Mouse (Mus musculus) intestine, embryonic 15.5 days (tissue): ENCODE measurements around the gene St5. TPM values are rescaled to one million over a fixed set of nuclear protein-coding genes. Genes with fewer than 3 reads are reported as not detected.

Source experiments
- ATAC-seq: fragments of 200-750 bp; cut with Nextera tagmentation; 2 replicates; pipeline ENCODE4 v1.8.0; 2017; ENCODE audit warnings: moderate TSS enrichment, moderate library complexity
- H3K27ac ChIP-seq: fragments of 300-500 bp; sonication (generic); 2 replicates; pipeline ENCODE4 v1.5.1; 2015; ENCODE audit warnings: mild to moderate bottlenecking, inconsistent platforms
- H3K27me3 ChIP-seq: fragments of 300-500 bp; sonication (generic); replicated peaks from 2 replicates; pipeline ENCODE4 v1.6.1; 2015; ENCODE audit warnings: inconsistent platforms
- H3K36me3 ChIP-seq: fragments of 300-500 bp; sonication (generic); 2 replicates; pipeline ENCODE4 v1.6.1; 2015; ENCODE audit warnings: inconsistent platforms
- H3K4me1 ChIP-seq: fragments of 300-500 bp; sonication (generic); replicated peaks from 2 replicates; pipeline ENCODE4 v1.6.1; 2015; ENCODE audit warnings: inconsistent platforms
- H3K4me2 ChIP-seq: fragments of 300-500 bp; sonication (generic); replicated peaks from 2 replicates; pipeline ENCODE4 v1.6.1; 2015; ENCODE audit warnings: mild to moderate bottlenecking, inconsistent platforms
- H3K4me3 ChIP-seq: fragments of 300-500 bp; sonication (generic); replicated peaks from 2 replicates; pipeline ENCODE4 v1.5.1; 2015; ENCODE audit warnings: inconsistent platforms
- H3K9ac ChIP-seq: fragments of 300-500 bp; sonication (generic); 2 replicates; pipeline ENCODE4 v1.6.1; 2015; ENCODE audit warnings: inconsistent platforms
- H3K9me3 ChIP-seq: fragments of 300-500 bp; sonication (generic); 2 replicates; pipeline ENCODE4 v1.6.1; 2016; ENCODE audit warnings: inconsistent platforms
- WGBS: fragments of 180-500 bp; shearing (Covaris S2); methylation state at CpG from one replicate; pipeline ENCODE4 v1.1.7; 2015; 5-methylcytosine and 5-hydroxymethylcytosine counted together
- polyA plus RNA-seq: library from polyadenylated mRNA; unstranded; fragments of >200 nt; fragmentation: Nextera tagmentation; extraction: Ambion mirVana; gene quantifications from 2 replicates; pipeline ENCODE4 v1.2.1, GENCODE M21; 2015

The St5 gene
- polyA plus RNA-seq, 1 experiment from 2014 or later: 64.4 TPM

DNA sequence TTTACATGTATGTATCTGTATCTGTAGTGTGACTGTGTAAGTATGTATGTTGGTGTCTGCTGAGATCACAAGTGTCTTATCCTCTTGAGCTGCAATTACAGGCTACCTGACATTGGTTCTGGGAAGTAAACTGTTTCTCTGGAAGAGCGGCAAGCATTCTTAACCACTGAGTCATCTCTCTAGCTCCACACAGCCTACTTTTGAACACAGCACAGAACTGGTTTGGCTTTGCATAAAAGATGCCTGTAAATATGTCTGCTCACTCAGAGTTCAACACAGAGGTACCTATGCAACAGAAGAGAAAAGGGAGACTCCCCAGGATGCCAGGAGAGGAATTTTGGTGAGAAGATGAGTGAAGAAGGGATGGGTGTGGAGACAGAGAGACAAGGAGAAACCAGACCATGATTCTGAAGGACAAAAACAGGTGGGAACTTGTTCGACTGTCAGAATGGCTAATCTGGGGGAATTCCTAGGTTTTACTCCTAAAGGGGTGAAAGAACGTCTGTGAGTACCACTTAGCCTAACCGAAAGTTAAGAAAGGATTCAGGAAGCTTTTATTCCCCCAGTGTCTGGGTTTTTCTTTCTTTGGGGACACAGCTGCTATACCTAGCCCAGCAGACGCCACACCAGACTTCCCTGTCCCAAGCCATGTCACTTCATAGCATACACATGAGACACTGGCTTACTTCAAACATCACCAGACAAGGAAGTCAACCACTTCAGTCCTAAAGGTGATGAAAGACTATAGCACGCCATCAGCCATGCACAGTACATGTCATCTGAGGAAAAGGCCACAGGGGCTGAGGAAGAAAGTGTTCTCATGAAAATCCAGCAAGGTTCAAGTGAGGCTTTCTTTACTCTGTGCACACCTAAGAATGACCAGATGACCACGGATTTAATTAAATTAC is 73.3 kb downstream of the St5 start:
- Histone ChIP-seq H3K4me2 (no peak overlapping the region), H3K27ac (peak overlapping the region; percentile 56; the same call in 1 of the 2 replicates), H3K4me1 (peaks cover 16% of the 10 kb centered on the region), H3K36me3 (no peaks in the 10 kb centered on the region), H3K9me3 (no peaks in the 10 kb centered on the region), H3K27me3 (no peaks in the 10 kb centered on the region), H3K9ac (no peak overlapping the region), H3K4me3 (no peak overlapping the region)
- 59% methylated on average over 7 of the region's 7 CpGs for WGBS
- peak; percentile 48 for ATAC-seq

DNA sequence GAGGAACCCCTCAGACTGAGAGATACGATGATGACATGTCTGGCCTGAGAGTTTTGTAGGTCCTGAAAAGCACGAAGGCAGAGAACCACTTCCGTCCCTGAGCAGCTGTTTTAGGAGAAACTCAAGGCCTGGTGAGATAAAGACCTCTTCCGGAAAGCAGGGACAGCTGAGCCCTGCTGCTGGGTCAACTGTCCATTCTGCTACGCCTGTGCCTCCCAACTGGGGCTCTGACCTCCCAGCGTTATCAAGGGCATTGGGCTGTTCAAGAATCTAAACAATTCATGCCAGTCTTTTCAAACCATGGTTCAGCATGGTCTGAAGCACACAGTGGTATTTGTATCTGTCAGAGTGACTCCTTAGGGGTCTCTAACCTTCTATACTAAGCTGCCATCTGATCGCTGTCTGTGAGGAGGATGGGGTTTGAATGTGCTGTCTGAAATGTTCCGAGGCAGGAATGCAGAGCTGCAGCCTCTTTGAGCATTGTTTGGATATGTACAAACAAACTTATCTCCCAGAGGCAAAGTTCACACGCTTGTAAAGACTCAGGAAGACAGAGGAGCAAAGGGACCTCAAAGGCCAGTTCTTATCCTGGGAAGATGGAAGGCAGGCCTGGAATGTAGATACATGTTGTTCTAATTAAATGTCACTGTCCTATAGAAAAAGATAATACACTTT is 74.3 kb downstream of the St5 start:
- peak; percentile 48; the same call in 1 of the 2 replicates for ATAC-seq
- H3K27me3 ChIP-seq: no peaks in the 10 kb centered on the region
- 32% methylated on average over 9 of the region's 9 CpGs for WGBS
- peak overlapping the region; percentile 33 for H3K27ac ChIP-seq
- H3K9ac ChIP-seq: no peak overlapping the region
- H3K4me3 ChIP-seq: no peak overlapping the region
- peaks cover 16% of the 10 kb centered on the region for H3K4me1 ChIP-seq
- H3K36me3 ChIP-seq: no peaks in the 10 kb centered on the region
- no peak overlapping the region for H3K4me2 ChIP-seq
- H3K9me3 ChIP-seq: no peaks in the 10 kb centered on the region

DNA sequence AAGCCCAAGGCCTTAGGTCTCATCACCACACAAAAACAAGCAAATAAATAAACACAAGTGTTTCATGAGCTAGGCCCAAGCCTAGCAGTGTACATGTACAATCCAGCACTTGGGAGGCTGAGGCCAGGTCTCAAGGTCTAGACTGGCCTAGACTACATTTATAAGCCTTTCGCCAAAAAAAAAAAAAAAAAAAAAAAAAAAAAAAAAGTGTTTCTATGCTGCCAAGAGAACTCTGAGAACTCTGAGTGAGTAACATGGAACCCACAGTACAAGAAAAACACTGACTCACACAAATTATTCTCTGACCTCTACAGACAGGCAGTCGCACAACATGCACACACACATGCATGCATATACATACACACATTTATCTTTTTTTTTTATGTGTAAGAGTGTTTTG is 75.6 kb downstream of the St5 start:
- Histone ChIP-seq H3K27ac (no peak overlapping the region), H3K27me3 (no peaks in the 10 kb centered on the region), H3K4me1 (peaks cover 16% of the 10 kb centered on the region), H3K4me3 (no peak overlapping the region), H3K4me2 (no peak overlapping the region), H3K9me3 (no peaks in the 10 kb centered on the region), H3K36me3 (no peaks in the 10 kb centered on the region), H3K9ac (no peak overlapping the region)
- no peak for ATAC-seq
- 88% methylated on average over 2 of the region's 2 CpGs for WGBS

DNA sequence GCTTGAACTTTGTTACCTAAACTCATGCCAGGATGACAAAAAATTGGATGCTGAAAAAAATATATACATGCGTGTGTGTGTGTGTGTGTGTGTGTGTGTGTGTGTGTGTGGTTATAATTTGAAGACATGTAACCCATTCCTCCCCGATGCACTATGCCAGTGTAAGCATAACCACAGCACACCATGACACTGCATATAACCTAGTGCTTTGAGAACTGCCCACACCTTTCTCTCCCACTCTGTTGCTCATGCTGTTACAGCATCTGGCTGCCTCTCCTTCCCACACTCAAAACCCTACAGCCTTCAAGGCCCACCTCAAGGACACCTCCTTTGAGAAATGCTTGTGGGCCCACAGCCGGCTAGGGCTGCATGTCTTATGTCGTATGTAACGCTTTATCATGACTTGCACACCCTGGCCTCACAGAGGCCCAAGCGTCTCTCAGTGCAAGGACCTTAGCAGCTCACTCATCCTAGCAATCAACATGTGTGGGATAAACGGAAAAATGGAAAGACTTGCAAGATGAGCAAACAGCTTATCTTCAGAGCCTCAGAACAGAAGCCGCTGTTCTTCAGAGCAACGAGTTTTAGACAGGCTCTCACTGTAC is 81.1 kb downstream of the St5 start:
- Histone ChIP-seq H3K9me3 (no peaks in the 10 kb centered on the region), H3K4me2 (no peak overlapping the region), H3K27me3 (no peaks in the 10 kb centered on the region), H3K36me3 (no peaks in the 10 kb centered on the region), H3K4me3 (no peak overlapping the region), H3K4me1 (peaks cover 17% of the 10 kb centered on the region), H3K9ac (no peak overlapping the region), H3K27ac (no peak overlapping the region)
- 73% methylated on average over 9 of the region's 9 CpGs for WGBS
- no peak for ATAC-seq

DNA sequence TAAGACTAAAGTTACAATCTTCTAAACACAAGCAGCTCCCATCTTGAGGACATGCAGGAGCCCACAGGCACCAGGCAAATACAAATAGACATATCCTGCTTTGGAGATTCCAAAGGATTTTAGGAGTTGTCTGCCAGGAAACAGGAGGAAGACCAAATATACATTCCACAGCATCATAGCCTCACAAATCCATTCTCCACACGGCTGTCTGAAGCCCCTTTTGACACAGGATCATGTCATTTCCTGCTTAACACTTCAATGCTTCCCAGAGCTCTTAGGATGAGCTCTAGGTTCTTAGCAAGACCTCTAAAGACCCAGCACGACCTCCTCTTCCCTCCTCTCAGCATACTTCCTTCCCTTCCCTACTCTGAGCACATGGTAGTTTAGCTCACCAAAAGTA is 82.4 kb downstream of the St5 start:
- H3K4me2 ChIP-seq: no peak overlapping the region
- H3K4me3 ChIP-seq: no peak overlapping the region
- H3K27me3 ChIP-seq: no peaks in the 10 kb centered on the region
- no peak for ATAC-seq
- H3K4me1 ChIP-seq: peaks cover 31% of the 10 kb centered on the region
- peak overlapping the region; percentile 48; the same call in 1 of the 2 replicates for H3K27ac ChIP-seq
- H3K9me3 ChIP-seq: no peaks in the 10 kb centered on the region
- WGBS: 18% methylated on average over 2 of the region's 2 CpGs
- H3K36me3 ChIP-seq: no peaks in the 10 kb centered on the region
- H3K9ac ChIP-seq: no peak overlapping the region

DNA sequence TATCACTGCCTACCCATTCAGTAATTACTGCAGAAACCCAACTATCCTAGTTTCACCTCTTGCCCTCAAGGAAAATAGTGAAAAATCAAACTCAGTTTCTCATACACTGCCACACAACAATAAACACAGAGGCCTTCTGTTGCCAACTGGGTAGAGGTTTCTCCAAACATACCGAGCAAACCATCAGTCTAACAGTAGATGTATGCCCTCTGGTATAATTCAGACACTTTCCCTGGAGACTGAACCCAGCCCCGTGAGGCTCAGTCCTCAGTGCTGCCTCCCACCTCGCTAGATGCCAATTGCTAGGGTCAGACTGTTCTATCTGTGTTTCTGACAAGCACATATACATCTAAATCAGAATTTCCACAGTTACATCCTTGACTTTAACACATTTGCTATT is 83.1 kb downstream of the St5 start:
- 0 out of 2 replicates have a peak overlapping the region, but pooled peaks have one; percentile 48 for H3K27ac ChIP-seq
- peaks cover 37% of the 10 kb centered on the region for H3K4me1 ChIP-seq
- WGBS: 71% methylated on average over 3 of the region's 3 CpGs
- no peaks in the 10 kb centered on the region for H3K36me3 ChIP-seq
- ATAC-seq: no peak
- H3K4me3 ChIP-seq: no peak overlapping the region
- H3K27me3 ChIP-seq: no peaks in the 10 kb centered on the region
- no peak overlapping the region for H3K9ac ChIP-seq
- no peaks in the 10 kb centered on the region for H3K9me3 ChIP-seq
- H3K4me2 ChIP-seq: no peak overlapping the region

DNA sequence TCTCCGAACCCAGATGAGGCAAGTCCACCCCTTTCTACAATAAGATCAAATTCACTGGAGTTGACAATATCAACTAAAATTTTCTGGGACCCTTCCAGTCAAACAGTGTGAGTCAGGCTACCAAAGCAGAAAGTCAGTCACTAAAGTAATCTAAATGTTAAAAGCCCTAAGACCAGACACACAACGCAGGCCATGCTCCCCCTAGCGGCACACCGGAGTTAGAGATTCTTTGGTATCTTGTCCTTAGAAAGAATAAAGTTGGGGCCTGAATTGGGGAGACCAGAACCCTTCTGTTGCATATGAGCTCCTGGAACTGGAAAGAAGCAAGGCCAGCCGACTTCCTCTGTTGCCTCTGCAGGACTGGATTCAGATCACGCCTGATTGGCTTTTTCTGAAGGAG is 84.7 kb downstream of the St5 start:
- H3K36me3 ChIP-seq: no peaks in the 10 kb centered on the region
- no peak overlapping the region for H3K4me3 ChIP-seq
- no peak for ATAC-seq
- no peaks in the 10 kb centered on the region for H3K27me3 ChIP-seq
- 27% methylated on average over 6 of the region's 6 CpGs for WGBS
- H3K9me3 ChIP-seq: no peaks in the 10 kb centered on the region
- no peak overlapping the region for H3K4me2 ChIP-seq
- H3K27ac ChIP-seq: no peak overlapping the region
- peaks cover 49% of the 10 kb centered on the region for H3K4me1 ChIP-seq
- no peak overlapping the region for H3K9ac ChIP-seq

DNA sequence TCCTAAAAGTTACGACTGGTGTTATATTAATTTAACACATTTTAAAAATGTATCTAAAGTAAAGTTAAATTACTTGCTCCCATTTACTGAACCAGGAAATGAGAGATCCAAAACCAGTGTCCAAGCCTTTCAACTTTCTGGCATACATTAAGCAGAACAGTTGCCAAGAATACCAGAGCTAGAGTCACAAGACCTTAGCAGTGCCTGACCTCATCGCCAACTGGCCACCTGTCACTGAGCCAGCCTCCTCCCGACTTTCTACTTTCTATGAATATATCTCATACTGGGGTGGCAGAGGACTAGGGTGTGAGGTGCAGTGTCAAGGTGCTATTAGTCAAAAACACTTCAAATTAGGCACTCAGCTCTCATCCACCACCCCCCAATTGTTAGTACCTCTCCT is 85.6 kb downstream of the St5 start:
- no peak for ATAC-seq
- H3K4me2 ChIP-seq: no peak overlapping the region
- no peak overlapping the region for H3K4me3 ChIP-seq
- H3K9ac ChIP-seq: no peak overlapping the region
- H3K27ac ChIP-seq: no peak overlapping the region
- H3K9me3 ChIP-seq: no peaks in the 10 kb centered on the region
- H3K27me3 ChIP-seq: no peaks in the 10 kb centered on the region
- peaks cover 52% of the 10 kb centered on the region for H3K4me1 ChIP-seq
- H3K36me3 ChIP-seq: no peaks in the 10 kb centered on the region
- 60% methylated on average over 3 of the region's 3 CpGs for WGBS

DNA sequence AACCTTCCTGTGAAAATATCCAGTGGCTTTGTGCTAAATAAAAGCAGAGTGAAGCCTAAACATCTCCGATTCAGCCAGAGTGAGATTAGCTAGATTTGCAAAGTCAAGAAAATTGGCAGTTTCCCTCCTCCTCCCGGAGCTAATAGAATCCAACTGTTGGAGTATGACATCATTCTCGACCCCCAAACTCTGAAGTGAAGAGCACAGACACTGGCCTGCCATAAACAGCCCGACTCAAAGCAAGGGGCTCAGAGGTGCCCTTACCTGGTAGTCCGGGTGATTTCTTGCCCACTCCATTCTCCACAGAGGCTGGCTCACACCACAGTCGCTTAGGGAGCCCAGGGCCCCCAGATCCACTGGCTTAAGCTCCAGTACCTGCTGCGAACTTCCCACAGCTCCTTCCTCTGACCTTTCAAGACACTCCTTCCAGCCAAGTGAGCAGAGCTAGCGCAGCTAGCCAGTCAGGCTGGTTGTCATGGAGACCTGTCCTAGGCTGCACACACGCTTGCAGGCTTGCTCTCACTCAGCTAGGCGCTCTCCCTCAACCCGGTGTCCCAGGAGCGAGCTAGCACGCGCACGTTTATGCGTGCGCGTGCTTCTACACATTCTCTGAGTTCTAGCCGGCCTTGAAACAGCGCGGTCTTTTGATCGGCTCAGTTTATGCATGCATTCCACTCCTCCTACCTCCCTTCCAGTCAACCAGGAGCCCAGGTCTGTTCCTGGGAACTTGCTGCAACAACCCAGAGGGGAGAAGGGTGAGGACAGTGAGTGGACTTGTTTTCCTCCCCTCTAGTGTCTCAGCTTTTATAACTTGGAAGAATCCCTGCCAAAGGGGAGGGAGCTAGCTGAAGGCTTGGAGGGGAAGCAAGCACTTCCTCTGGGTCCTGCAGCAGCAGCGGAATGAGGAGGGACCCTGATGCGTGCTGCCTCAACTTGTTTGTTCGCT is 87.1 kb downstream of the St5 start:
- Histone ChIP-seq H3K9me3 (no peaks in the 10 kb centered on the region), H3K36me3 (no peaks in the 10 kb centered on the region), H3K9ac (peak overlapping the region; percentile 38), H3K27me3 (no peaks in the 10 kb centered on the region), H3K4me3 (peak overlapping the region; percentile 43), H3K27ac (peak overlapping the region; percentile 92), H3K4me2 (peak overlapping the region; percentile 61), H3K4me1 (peaks cover 57% of the 10 kb centered on the region)
- ATAC-seq: peak; percentile 95
- 4% methylated on average over 25 of the region's 25 CpGs for WGBS

DNA sequence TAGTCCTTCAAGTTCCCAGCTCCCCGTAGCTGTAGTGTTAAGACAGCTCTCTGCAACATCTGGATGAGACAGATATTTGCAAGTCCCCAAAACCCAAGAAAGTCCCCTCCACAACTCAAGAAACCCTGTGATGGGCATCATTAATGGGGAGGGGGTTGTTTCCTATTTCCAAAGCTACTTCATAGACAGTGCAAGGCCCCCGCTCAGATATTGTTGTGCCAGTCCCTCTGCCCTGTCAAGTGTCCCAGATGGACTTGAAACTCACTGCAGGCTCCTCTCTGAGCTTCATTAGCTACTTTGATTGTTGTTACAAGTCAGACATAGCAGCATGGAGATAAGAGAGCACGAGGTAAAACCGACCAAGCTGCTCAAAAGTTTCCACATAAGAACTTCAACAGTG is 87.8 kb downstream of the St5 start:
- Histone ChIP-seq H3K4me3 (peak overlapping the region; percentile 43), H3K4me1 (peaks cover 53% of the 10 kb centered on the region), H3K36me3 (no peaks in the 10 kb centered on the region), H3K27ac (peak overlapping the region; percentile 92), H3K27me3 (no peaks in the 10 kb centered on the region), H3K9me3 (no peaks in the 10 kb centered on the region), H3K4me2 (peak overlapping the region; percentile 61), H3K9ac (peak overlapping the region; percentile 38)
- ATAC-seq: no peak
- WGBS: 38% methylated on average over 4 of the region's 4 CpGs

DNA sequence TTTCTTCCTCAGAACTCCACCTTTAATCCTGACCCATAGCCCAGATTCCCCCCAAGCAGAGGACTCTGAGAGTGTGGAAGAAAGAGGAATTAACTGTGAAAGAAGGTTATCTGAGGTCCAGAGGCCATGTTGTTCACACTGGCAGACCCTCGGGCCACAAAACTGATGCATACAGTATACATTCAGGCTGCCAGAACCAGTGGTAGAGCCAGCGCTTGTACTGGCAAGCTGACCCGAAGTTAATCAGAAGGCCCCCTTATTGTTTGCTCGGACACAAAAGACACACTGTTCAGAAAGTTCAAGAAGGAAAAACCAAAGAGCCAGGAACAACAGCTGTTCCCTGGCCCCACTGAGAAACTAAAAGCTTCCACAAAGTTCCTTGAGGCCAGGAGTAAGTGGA is 88.5 kb downstream of the St5 start:
- peak overlapping the region; percentile 61 for H3K4me2 ChIP-seq
- no peaks in the 10 kb centered on the region for H3K27me3 ChIP-seq
- peak overlapping the region; percentile 92 for H3K27ac ChIP-seq
- peak overlapping the region; percentile 43 for H3K4me3 ChIP-seq
- no peaks in the 10 kb centered on the region for H3K9me3 ChIP-seq
- peak overlapping the region; percentile 38 for H3K9ac ChIP-seq
- no peaks in the 10 kb centered on the region for H3K36me3 ChIP-seq
- no peak for ATAC-seq
- peaks cover 53% of the 10 kb centered on the region for H3K4me1 ChIP-seq
- 45% methylated on average over 4 of the region's 4 CpGs for WGBS
